ENCODE assay signal across 22 mouse cellular contexts in genomic region chr8:58904465-58904864, GRCm38 (mm10). TPM values are rescaled to one million over a fixed set of nuclear protein-coding genes. Genes with fewer than 3 reads are reported as not detected.
"Had no signal": no experiment of that assay in that cellular context is flagged by ENCODE, and none has a peak within 500 bp of the region (broad histone marks: within the 10 kb centered on the region; RNA-seq: fewer than 3 reads in every experiment).

No protein-coding gene starts in this region.

- H3K27ac ChIP-seq: neural tube, embryonic 13.5 days; neural tube, embryonic 15.5 days; stomach, embryonic 15.5 days; stomach, postnatal 0 days had no signal

- H3K9ac ChIP-seq: neural tube, embryonic 13.5 days; neural tube, embryonic 15.5 days; stomach, embryonic 15.5 days had no signal

- DNase-seq: retina, postnatal 1 day; right cerebral cortex, adult 18-20 months; right cerebral cortex, postnatal 14 days; right cerebral cortex, postnatal 25 days; right cerebral cortex, postnatal 4 days; spleen, adult 18-20 months; thymus, adult 18-20 months; thymus, adult 2 months; thymus, postnatal 14 days; thymus, postnatal 25 days; thymus, postnatal 36 days; thymus, postnatal 4 days had no signal

- H3K4me3 ChIP-seq: neural tube, embryonic 13.5 days; neural tube, embryonic 15.5 days; stomach, embryonic 15.5 days had no signal

- H3K4me1 ChIP-seq: neural tube, embryonic 13.5 days; neural tube, embryonic 15.5 days; stomach, embryonic 15.5 days had no signal

- H3K9me3 ChIP-seq: neural tube, embryonic 13.5 days; neural tube, embryonic 15.5 days; stomach, embryonic 15.5 days had no signal

- H3K4me2 ChIP-seq: neural tube, embryonic 13.5 days; neural tube, embryonic 15.5 days; stomach, embryonic 15.5 days had no signal

- H3K36me3 ChIP-seq: neural tube, embryonic 13.5 days; neural tube, embryonic 15.5 days; stomach, embryonic 15.5 days had no signal

- H3K27me3 ChIP-seq: neural tube, embryonic 13.5 days; neural tube, embryonic 15.5 days; stomach, embryonic 15.5 days had no signal

RNA-seq across cellular contexts. Expression of gene BC030500, which starts 7.1 kb away (rescaled TPM):
- total RNA-seq: neutrophil, adult 5-6 weeks had no signal
- polyA plus RNA-seq: small intestine, adult 2 months; spleen, adult 2 months; testis, adult 2 months; thymus, adult 2 months; thymus, postnatal 0 days; urinary bladder, adult 2 months had no signal

RNA-seq across cellular contexts. Expression of gene Galntl6, which starts 8.0 kb away (rescaled TPM):
- total RNA-seq: neutrophil, adult 5-6 weeks had no signal
- polyA plus RNA-seq: small intestine, adult 2 months; spleen, adult 2 months; thymus, adult 2 months; thymus, postnatal 0 days had no signal
